Mouse (Mus musculus): ENCODE measurements at regions not wholly inside any gene's neighbourhood (a gene's known extent, or its start where the extent isn't known, plus 50 kb on each side); places are given as distances from the start of the nearest gene placed in this dataset.

GRCm38 (mm10) chr5:54178966-54179547 lies 180.8 kb downstream of the Stim2 start:
- Histone ChIP-seq H3K4me3 (no peak overlapping the region), H3K27me3 (replicated peaks) (no peaks in the 10 kb centered on the region; the same call in 1 of the 2 replicates), H3K4me2 (no peak overlapping the region), H3K36me3 (no peaks in the 10 kb centered on the region), H3K27ac (no peak overlapping the region), H3K9ac (no peak overlapping the region), H3K9me3 (replicated peaks) (no peaks in the 10 kb centered on the region), H3K4me1 (no peaks in the 10 kb centered on the region)
- no peak for ATAC-seq
- 52% methylated on average over 13 of the region's 13 CpGs for WGBS (ENCODE audit: insufficient replicate concordance)

- no peaks in the 10 kb centered on the region; the same call in 1 of the 2 replicates for H3K27me3 ChIP-seq (replicated peaks)
- no peaks in the 10 kb centered on the region for H3K36me3 ChIP-seq
- WGBS (ENCODE audit: insufficient replicate concordance), result 39% methylated on average over 2 of the region's 2 CpGs
- H3K9me3 ChIP-seq (replicated peaks), result no peaks in the 10 kb centered on the region
- H3K4me2 ChIP-seq, result no peak overlapping the region
- no peak overlapping the region for H3K4me3 ChIP-seq
- H3K9ac ChIP-seq, result no peak overlapping the region
- H3K4me1 ChIP-seq, result no peaks in the 10 kb centered on the region
- no peak for ATAC-seq
- no peak overlapping the region for H3K27ac ChIP-seq
Observed at GRCm38 (mm10) chr5:54180192-54180611, 181.9 kb downstream of the Stim2 start.

- no peaks in the 10 kb centered on the region for H3K9me3 ChIP-seq (replicated peaks)
- no peak overlapping the region for H3K4me3 ChIP-seq
- H3K4me2 ChIP-seq, result no peak overlapping the region
- no peaks in the 10 kb centered on the region; the same call in 1 of the 2 replicates for H3K27me3 ChIP-seq (replicated peaks)
- no peaks in the 10 kb centered on the region for H3K36me3 ChIP-seq
- H3K27ac ChIP-seq, result no peak overlapping the region
- ATAC-seq, result no peak
- H3K4me1 ChIP-seq, result no peaks in the 10 kb centered on the region
- 37% methylated on average over 10 of the region's 10 CpGs for WGBS (ENCODE audit: insufficient replicate concordance)
- H3K9ac ChIP-seq, result no peak overlapping the region
Observed at GRCm38 (mm10) chr5:54180640-54181326, 182.5 kb downstream of the Stim2 start.

- no peaks in the 10 kb centered on the region for H3K9me3 ChIP-seq (replicated peaks)
Observed at GRCm38 (mm10) chr5:54181327-54181863, 183.1 kb downstream of the Stim2 start.

GRCm38 (mm10) chr5:54182754-54183153 lies 184.5 kb downstream of the Stim2 start:
- no peak overlapping the region for H3K4me3 ChIP-seq
- H3K27me3 ChIP-seq (replicated peaks), result no peaks in the 10 kb centered on the region; the same call in 1 of the 2 replicates
- ATAC-seq, result no peak
- no peaks in the 10 kb centered on the region for H3K4me1 ChIP-seq
- 56% methylated on average over 4 of the region's 4 CpGs for WGBS (ENCODE audit: insufficient replicate concordance)
- H3K4me2 ChIP-seq, result no peak overlapping the region
- no peaks in the 10 kb centered on the region for H3K9me3 ChIP-seq (replicated peaks)
- H3K27ac ChIP-seq, result no peak overlapping the region
- H3K9ac ChIP-seq, result no peak overlapping the region
- H3K36me3 ChIP-seq, result no peaks in the 10 kb centered on the region

More at GRCm38 (mm10) chr5:54181327-54181863, 183.1 kb downstream of the Stim2 start:
- no peak overlapping the region for H3K4me2 ChIP-seq
- H3K4me3 ChIP-seq, result no peak overlapping the region
- H3K4me1 ChIP-seq, result no peaks in the 10 kb centered on the region
- no peak overlapping the region for H3K27ac ChIP-seq
- H3K36me3 ChIP-seq, result no peaks in the 10 kb centered on the region
- H3K27me3 ChIP-seq (replicated peaks), result no peaks in the 10 kb centered on the region; the same call in 1 of the 2 replicates
- no peak for ATAC-seq
- WGBS (ENCODE audit: insufficient replicate concordance), result 24% methylated on average over 13 of the region's 13 CpGs
- H3K9ac ChIP-seq, result no peak overlapping the region

GRCm38 (mm10) chr5:54185662-54186061 lies 187.4 kb downstream of the Stim2 start:
- Histone ChIP-seq H3K4me1 (no peaks in the 10 kb centered on the region), H3K4me2 (no peak overlapping the region), H3K9ac (no peak overlapping the region), H3K36me3 (no peaks in the 10 kb centered on the region), H3K4me3 (no peak overlapping the region), H3K27ac (no peak overlapping the region), H3K27me3 (replicated peaks) (no peaks in the 10 kb centered on the region; the same call in 1 of the 2 replicates), H3K9me3 (replicated peaks) (no peaks in the 10 kb centered on the region)
- no peak for ATAC-seq
- 49% methylated on average over 4 of the region's 4 CpGs for WGBS (ENCODE audit: insufficient replicate concordance)

- Histone ChIP-seq H3K9me3 (replicated peaks) (no peaks in the 10 kb centered on the region), H3K4me2 (no peak overlapping the region), H3K9ac (no peak overlapping the region), H3K27ac (no peak overlapping the region), H3K27me3 (replicated peaks) (no peaks in the 10 kb centered on the region; the same call in 1 of the 2 replicates), H3K4me1 (no peaks in the 10 kb centered on the region), H3K4me3 (no peak overlapping the region), H3K36me3 (no peaks in the 10 kb centered on the region)
- peak; percentile 55; the same call in 1 of the 2 replicates for ATAC-seq
- WGBS (ENCODE audit: insufficient replicate concordance), result 59% methylated on average over 11 of the region's 11 CpGs
Observed at GRCm38 (mm10) chr5:54186076-54186676, 187.9 kb downstream of the Stim2 start.

- Histone ChIP-seq H3K27me3 (replicated peaks) (no peaks in the 10 kb centered on the region), H3K27ac (no peak overlapping the region), H3K4me2 (no peak overlapping the region), H3K36me3 (no peaks in the 10 kb centered on the region), H3K4me1 (no peaks in the 10 kb centered on the region), H3K9ac (no peak overlapping the region), H3K4me3 (no peak overlapping the region), H3K9me3 (replicated peaks) (no peaks in the 10 kb centered on the region)
- ATAC-seq, result no peak
- 61% methylated on average over 4 of the region's 4 CpGs for WGBS (ENCODE audit: insufficient replicate concordance)
Observed at GRCm38 (mm10) chr5:54191688-54192087, 193.4 kb downstream of the Stim2 start.

- H3K9me3 ChIP-seq (replicated peaks), result no peaks in the 10 kb centered on the region
- no peak for ATAC-seq
- H3K9ac ChIP-seq, result no peak overlapping the region
- H3K4me3 ChIP-seq, result no peak overlapping the region
- no peaks in the 10 kb centered on the region for H3K4me1 ChIP-seq
- WGBS (ENCODE audit: insufficient replicate concordance), result 58% methylated on average over 9 of the region's 9 CpGs
- H3K27ac ChIP-seq, result no peak overlapping the region
- H3K36me3 ChIP-seq, result no peaks in the 10 kb centered on the region
- no peak overlapping the region for H3K4me2 ChIP-seq
- H3K27me3 ChIP-seq (replicated peaks), result no peaks in the 10 kb centered on the region
Observed at GRCm38 (mm10) chr5:54194846-54195245, 196.5 kb downstream of the Stim2 start.

- H3K9ac ChIP-seq, result no peak overlapping the region
- H3K4me1 ChIP-seq, result no peaks in the 10 kb centered on the region
- no peak for ATAC-seq
- 57% methylated on average over 3 of the region's 3 CpGs for WGBS (ENCODE audit: insufficient replicate concordance)
- H3K27me3 ChIP-seq (replicated peaks), result no peaks in the 10 kb centered on the region
- H3K27ac ChIP-seq, result no peak overlapping the region
- H3K4me3 ChIP-seq, result no peak overlapping the region
- no peaks in the 10 kb centered on the region for H3K36me3 ChIP-seq
- no peak overlapping the region for H3K4me2 ChIP-seq
- no peaks in the 10 kb centered on the region for H3K9me3 ChIP-seq (replicated peaks)
Observed at GRCm38 (mm10) chr5:54200032-54200431, 201.7 kb downstream of the Stim2 start.

- no peak overlapping the region for H3K4me3 ChIP-seq
- ATAC-seq, result no peak
- H3K9me3 ChIP-seq (replicated peaks), result no peaks in the 10 kb centered on the region
- H3K9ac ChIP-seq, result no peak overlapping the region
- no peak overlapping the region for H3K4me2 ChIP-seq
- WGBS (ENCODE audit: insufficient replicate concordance), result 77% methylated on average over 5 of the region's 5 CpGs
- H3K36me3 ChIP-seq, result no peaks in the 10 kb centered on the region
- H3K4me1 ChIP-seq, result no peaks in the 10 kb centered on the region
- no peak overlapping the region for H3K27ac ChIP-seq
- H3K27me3 ChIP-seq (replicated peaks), result no peaks in the 10 kb centered on the region
Observed at GRCm38 (mm10) chr5:54200587-54200986, 202.3 kb downstream of the Stim2 start.

- Histone ChIP-seq H3K27me3 (replicated peaks) (no peaks in the 10 kb centered on the region), H3K4me1 (no peaks in the 10 kb centered on the region), H3K36me3 (no peaks in the 10 kb centered on the region), H3K4me3 (no peak overlapping the region), H3K4me2 (no peak overlapping the region), H3K27ac (no peak overlapping the region), H3K9me3 (replicated peaks) (no peaks in the 10 kb centered on the region), H3K9ac (no peak overlapping the region)
- ATAC-seq, result no peak
Observed at GRCm38 (mm10) chr5:54211457-54211856, 213.2 kb downstream of the Stim2 start.

All from liver, embryonic 12.5 days (tissue).